Mouse (Mus musculus) large intestine, adult 2 months (tissue): Measurements from ENCODE around the gene Ddx39. TPM values are rescaled to one million over a fixed set of nuclear protein-coding genes. Genes with fewer than 3 reads are reported as not detected.

Source experiments
- DNase-seq: peaks from one replicate; pipeline ENCODE4 v3.0.0-alpha.2; 2012; ENCODE audit warnings: low read depth, low spot score
- WGBS: fragments of 180-500 bp; shearing (Covaris S2); methylation state at CpG from one replicate; pipeline ENCODE4 v1.1.7; 2018; 5-methylcytosine and 5-hydroxymethylcytosine counted together
- polyA plus RNA-seq: library from polyadenylated mRNA; depleted of rRNA; stranded (reverse); fragments of >200 nt; gene quantifications from 2 replicates; pipeline ENCODE4 v1.2.3, GENCODE M21; 2012

Gene Ddx39
- polyA plus RNA-seq, 1 experiment = 106 TPM

DNA sequence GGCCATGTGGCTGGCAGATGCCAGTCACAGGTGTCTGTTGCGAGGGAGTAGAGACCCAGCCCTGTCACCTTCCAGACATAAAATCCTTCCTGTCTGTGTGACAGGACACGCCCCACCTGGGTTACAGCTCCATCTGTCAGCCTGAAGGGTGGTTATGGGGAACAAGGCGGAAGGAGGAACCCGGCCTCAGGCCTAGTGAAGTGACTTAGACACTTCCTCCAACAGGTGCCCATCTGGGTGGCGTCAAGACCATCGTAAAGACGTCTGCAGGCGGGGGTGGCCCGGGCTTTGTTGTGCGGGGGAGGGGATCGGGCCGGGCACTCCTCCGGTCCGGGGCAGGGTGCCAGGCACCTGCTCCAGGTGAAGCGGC, 16.7 kb upstream of the Ddx39 start:
- WGBS = 2% methylated on average over 15 of the region's 15 CpGs
- DNase-seq = peak; percentile 87

DNA sequence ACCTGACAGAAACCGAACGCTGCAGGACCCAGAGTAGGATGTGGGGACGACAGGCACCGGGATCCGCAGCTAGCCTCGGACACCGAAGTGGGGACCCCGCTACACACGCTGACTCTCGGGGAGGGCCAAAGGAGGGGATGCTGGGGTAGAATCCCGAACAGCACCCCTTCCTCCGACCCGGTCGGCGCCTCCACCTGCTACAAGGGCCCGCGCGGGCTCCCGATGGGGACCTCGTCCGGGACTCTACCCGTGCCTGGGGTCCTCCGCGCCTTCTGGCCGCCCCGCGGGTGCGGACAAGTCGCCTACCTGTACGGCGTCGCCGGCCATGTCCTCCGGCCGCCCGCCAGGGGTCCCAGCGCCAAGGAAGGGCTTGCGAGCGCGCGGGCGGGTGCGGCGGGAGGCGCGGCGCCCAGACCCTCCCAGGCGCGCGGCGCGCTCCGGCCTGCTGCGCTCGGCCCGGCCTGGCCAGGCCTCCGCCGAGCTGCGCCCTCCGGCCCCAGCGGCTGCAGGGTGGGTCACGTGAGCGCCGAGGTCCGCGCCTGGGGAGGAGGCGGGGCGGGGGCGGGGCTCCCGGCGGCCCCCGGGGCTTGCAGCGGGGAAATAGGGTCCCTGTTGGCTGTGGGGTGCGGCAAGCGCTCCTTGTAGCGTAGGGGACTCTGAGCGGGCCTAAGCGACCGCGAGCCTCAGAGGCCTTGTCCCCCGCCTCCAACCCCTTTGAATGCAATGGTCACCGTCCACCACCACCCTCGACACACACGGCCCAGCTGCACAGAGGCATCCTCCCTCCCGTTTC, 16.1 kb upstream of the Ddx39 start, which contains the start of gene Pkn1:
Pkn1 (minus strand) TSS at position 519 of the 793 bp plus-strand sequence.
- peak; percentile 43 for DNase-seq
- WGBS = under 1% methylated on average over 85 of the region's 85 CpGs

DNA sequence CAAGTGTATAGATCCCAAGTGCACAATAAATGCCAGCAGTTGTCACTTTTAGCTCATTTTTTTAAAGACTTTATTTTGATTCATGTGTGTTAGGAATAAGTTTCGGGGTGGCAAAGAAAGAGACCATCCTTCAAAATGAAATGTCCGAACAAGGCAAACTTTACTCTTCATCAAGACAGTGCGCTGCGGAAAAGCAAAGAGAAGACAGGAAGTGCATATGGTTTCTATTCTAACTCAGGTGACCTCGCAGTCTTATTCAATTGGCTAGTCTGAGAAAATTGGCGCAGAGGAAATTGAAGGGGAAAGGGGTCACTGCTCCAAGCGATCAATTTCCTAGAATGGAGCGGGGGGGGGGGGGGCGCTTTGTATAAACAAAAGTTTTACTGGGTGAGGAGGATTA, 15.4 kb upstream of the Ddx39 start:
- WGBS = 30% methylated on average over 9 of the region's 9 CpGs
- no peak for DNase-seq

DNA sequence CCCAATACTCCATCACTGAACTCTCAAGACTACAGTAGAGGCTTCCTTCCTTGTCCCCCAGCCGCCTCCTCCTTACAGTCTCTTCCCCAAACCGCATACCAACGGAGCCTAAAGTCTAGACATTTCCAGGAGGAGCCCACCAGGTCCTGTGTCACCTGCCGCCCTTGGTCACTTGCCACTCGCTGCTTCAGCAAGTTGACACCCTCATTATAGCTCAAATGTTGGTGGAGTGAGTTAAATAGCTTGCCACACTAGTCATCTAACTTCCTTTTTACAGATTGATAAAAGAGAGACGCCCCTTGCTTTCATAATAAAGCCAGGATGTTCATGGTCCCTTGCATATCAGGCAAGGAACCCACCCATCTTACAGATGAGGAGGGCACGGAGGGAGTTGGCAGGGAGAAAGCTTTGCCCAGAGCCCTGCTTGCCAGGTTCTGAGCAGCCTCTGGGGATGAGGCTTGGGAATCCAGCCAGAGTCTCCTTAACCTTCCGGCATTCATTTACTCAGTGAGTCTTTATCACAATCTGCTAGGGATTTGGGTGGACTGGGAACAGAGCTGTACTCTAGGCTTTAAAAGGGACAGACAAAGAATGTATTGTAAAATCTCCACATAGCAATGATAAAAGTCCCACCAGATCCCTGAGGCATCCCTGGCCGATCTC, 14.4 kb upstream of the Ddx39 start:
- no peak for DNase-seq
- 53% methylated on average over 9 of the region's 9 CpGs for WGBS

DNA sequence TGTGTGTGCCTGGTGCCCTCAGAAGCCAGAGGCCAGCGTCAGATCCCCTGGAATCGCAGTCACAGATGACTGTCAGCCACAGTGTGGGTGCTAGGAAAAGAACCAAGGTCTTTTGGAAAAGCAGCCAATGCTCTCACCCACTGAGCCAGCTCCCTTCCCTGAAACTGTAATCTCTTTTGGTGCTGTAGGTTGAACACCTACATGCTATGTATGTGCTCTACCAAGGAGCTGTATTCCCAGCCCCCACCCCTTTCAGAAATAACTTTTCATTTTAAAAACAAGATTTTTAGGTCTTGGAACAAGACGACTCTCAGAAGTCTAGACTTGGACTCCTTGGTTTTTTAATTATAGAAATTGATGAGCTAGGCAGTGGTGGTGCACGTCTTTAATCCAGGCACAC, 11.6 kb upstream of the Ddx39 start:
- DNase-seq = no peak
- WGBS = 88% methylated on average over 4 of the region's 4 CpGs

DNA sequence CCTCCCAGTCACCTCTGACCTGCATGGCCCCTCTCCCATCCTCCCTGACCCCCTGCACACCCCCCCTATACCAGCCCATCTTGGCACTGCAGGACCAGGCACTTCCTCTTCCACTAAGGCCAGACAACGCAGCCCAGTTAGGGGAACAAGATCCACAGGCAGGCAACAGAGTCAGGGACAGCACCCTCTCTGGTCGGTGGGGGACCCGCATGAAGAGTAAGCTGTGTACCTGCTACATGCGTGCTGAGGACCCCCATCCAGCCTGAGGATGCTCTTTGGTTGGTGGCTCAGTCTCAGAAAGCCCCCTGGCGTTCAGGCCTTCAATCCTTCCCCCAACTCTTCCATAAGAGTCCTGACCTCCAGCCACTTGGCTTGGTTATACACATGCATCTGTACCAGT, 8.6 kb upstream of the Ddx39 start:
- WGBS = 64% methylated on average over 5 of the region's 5 CpGs
- no peak for DNase-seq

DNA sequence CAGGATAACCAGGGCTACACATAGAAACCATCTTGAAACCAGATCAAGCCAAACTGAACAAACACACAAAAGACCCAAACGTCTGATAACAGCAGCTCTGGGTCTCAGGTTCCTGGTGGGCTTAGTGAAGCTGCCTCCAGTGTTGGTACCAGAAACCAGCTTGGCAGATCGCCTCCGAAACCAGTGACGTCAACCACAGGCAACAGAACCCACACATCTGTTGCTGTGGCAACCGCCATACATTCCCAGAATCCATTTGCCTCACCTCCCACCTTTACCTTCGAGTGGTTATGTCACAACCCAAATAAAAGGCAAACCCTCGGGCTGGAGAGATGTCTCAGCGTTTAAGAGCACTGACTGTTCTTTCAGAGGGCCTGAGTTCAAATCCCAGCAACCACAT, 7.4 kb upstream of the Ddx39 start:
- 76% methylated on average over 8 of the region's 8 CpGs for WGBS
- DNase-seq = no peak

DNA sequence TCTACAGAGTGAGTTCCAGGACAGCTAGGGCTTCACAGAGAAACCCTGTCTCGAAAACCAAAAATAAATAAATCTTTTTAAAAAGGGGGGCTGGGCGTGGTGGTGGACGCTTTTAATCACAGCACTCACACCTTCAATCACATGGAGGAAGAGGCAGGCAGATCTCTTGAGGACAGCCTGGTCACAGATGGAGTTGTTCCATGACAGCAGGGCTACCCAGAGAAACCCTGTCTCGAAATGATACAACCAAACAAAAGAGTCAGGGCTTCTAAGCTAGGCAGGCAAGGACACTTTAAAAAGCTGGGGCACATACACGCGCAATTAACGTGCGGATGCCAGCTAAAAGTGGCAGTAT, 324 bp upstream of the Ddx39 start:
- DNase-seq = no peak
- WGBS = 13% methylated on average over 8 of the region's 8 CpGs

DNA sequence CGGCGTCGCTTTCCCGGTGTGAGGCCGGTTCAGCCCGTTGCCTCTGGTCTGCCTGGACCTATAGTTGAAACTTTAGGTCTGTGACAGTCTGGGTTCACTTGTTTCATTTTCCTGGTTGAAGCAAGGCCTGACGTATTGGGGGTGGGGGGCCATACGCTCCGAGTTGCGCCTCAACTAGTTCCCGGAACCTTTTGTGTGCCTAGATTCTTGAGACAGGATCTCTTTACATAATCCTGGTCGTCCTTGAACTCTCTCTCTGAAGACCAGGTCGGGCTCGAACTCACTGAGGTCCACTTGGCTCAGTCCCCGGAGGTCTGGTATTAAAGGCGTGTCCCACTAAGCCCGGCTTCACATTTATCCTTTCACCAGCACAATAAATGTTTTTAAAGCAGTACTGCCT, 794 bp downstream of the Ddx39 start:
- WGBS = 0% methylated on average over 17 of the region's 17 CpGs
- no peak for DNase-seq

DNA sequence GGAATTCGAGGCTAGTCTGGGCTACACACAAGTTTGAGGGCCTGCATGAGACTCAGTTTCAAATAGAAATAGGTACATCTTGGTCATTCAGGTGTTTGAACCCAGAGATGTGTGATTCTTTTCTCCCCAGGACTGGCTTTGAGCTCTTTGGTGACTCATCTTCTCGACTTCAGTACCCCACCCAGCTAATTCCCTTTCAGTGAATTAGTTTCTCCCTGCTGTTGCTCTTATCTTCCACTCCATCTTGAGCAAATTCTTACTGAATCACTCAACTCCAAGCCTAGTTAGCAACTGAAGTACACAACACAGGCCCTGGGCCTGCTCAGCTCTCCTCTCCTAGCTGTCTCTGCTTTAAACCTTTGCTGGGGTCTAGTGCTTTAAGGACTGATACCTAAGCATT, 1.6 kb downstream of the Ddx39 start:
- 27% methylated on average over 2 of the region's 2 CpGs for WGBS
- no peak for DNase-seq

DNA sequence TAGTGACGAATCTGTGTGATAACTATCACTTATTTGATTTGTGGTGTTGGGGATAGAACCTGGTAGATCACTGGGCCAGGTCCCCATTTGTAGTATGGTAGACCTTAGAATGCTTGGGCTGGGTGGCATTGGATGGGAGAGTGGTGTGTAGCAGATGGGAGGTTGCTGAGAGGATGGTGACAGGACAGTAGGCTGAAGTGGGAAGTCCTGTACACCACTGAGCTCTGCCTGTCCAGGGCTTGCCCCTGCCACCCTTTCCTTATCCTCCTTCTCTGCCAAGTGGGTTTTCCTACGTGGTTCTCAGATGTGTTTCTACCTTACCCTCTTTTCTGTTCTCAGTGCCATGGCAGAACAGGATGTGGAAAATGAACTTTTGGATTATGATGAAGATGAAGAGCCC, 4.1 kb downstream of the Ddx39 start:
- WGBS = 66% methylated on average over 2 of the region's 2 CpGs
- DNase-seq = no peak

DNA sequence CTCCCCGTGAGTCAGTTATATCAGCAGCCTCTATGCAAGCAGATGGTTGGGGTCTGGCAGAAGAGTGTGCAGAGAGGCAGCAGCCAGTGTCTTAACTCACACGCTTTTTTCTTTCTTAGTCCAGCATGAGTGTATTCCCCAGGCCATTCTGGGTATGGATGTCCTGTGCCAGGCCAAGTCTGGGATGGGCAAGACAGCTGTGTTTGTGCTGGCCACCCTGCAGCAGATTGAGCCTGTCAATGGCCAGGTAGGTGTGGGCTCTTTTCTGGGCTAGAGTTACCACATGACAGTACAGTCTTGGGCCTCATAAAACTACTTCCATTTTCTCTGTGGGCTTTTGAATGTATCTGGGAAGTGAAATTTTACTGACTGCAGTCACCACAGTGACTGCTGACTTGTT, 4.7 kb downstream of the Ddx39 start:
- WGBS = 72% methylated on average over 2 of the region's 2 CpGs
- no peak for DNase-seq

DNA sequence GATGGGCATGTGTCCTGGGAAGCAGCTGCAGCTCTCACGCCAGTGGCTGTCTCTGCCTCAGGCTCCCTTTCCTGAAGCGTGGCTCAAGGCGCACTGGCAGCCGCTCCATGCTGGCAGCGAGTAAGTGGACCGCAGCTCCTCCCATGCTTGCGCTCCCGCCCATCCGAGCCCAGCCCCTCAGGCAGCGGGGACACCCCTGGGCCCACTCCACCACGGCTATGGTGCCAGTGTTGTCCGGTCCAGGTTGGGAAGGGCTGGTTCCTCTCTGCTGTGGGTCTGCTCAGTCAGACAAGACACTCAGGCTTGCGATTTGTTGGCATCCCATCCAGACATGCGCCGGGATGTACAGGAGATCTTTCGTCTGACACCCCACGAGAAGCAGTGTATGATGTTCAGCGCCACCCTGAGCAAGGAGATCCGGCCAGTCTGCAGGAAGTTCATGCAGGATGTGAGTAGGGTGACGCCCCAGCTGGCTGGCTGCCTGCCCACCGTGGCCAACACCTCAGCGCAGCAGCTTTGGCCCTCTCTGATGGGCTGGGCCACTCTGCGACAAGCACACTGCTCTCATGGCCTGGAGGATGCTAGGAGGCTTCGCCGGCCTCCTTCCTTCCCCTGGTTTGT, 6.5 kb downstream of the Ddx39 start:
- no peak for DNase-seq
- 70% methylated on average over 25 of the region's 25 CpGs for WGBS

DNA sequence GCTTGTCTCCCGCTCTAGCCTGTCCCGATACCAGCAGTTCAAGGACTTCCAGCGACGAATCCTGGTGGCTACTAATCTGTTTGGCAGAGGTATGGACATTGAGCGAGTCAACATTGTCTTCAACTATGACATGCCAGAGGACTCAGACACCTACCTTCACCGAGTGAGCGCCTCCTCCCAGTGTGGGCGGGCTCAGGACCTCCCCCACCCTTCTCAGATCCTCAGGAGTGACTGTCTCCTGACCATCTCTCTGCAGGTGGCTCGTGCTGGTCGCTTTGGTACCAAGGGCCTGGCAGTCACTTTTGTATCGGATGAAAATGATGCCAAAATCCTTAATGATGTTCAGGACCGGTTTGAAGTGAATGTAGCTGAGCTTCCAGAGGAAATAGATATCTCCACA, 7.7 kb downstream of the Ddx39 start:
- DNase-seq = no peak
- WGBS = 89% methylated on average over 12 of the region's 12 CpGs

DNA sequence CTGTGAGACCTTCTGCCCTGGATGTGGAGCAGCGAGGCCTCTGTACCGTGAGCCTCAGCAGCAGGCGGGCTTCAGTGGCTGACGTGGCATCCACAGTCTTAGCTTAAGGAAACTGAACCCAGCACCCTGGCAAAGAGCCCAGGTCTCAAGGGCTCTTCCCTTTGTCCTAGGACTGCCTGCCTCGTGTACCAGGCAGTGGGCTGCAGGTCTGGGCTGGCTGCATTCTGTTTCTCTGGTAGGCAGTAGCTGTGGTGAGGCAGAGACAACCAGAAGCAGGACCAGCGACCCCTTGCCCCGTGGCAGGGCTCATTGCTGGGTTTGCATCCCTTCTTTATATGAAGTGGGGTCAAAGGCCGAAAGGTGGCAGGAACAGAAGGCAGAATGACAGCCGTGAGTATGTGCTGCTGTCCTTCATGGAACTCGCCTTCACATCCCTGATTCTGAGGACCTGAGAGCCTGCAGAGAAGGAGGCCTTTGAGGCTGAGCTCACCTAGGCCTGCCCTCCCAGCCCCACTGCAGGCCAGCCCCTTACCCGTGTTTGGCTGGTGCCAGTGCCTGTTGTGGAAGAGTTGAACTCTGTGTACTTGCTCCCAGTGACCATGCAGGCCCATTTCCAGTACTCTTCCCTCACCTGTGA, 8.6 kb downstream of the Ddx39 start:
- DNase-seq = no peak
- WGBS = 68% methylated on average over 11 of the region's 11 CpGs

DNA sequence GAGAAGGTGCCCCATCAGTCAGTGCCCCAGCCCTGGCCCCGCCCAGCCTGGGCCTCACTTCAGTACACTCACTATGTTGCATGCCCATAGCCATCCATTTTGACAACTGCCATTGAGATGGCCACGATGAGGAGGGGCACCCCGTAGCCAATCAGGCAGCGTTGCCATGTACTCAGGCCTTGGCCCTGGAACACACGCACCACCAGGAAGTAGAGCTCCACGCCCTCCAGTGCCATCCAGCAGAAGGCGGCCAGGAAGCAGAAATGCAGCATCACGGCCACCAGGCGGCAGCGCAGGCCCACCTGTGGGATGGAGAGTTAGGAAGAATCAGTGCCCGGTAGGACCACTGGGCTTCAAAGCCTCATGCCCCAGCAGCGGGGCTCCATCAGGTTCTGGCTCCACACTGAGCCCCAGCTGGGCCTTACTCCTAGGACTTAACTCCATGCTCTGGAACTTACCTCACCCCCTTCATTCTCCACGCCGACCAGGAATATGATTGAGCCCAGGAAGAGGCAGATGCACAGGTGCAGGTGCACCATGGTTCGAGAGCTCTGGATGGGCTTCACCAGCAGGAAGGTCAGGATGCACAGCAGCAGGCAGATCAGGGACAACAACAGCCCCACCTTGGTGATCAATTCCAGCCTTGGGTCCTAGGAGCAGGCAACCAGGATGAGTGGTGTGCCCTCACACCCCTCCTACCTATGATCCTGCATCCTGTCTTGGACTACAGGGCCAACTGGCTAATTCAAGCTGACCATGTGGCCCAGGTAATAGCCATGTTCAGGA, 9.9 kb downstream of the Ddx39 start:
- no peak for DNase-seq
- 29% methylated on average over 15 of the region's 15 CpGs for WGBS

DNA sequence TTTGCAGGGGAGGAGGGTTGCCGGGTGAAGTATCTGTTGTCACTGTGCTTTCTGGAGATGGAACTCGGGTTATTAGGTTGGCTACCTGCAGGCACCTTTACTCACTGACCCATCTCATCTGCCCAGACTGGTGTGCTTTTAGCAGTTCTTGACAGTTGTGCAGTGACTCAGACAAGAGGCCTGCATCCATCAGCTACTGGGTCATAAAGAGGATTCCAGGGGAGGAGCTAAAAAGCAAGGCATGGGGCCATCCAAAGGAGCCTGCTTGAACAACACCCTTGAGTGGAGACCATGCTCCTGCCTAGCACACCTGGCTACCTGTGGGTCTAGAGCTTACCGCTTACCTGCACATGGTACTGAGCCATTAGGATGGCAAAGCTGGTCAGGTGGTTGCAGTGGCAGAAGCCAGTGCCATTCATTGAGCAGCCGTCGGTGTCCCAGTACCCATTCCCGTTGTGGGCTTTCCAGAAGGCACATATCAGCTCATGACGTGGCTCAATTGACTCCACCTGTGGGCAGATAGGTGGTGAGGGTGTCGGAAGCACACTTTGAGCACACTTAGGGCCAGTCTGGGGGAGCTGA, 10.6 kb downstream of the Ddx39 start:
- WGBS = 91% methylated on average over 8 of the region's 8 CpGs
- DNase-seq = no peak

DNA sequence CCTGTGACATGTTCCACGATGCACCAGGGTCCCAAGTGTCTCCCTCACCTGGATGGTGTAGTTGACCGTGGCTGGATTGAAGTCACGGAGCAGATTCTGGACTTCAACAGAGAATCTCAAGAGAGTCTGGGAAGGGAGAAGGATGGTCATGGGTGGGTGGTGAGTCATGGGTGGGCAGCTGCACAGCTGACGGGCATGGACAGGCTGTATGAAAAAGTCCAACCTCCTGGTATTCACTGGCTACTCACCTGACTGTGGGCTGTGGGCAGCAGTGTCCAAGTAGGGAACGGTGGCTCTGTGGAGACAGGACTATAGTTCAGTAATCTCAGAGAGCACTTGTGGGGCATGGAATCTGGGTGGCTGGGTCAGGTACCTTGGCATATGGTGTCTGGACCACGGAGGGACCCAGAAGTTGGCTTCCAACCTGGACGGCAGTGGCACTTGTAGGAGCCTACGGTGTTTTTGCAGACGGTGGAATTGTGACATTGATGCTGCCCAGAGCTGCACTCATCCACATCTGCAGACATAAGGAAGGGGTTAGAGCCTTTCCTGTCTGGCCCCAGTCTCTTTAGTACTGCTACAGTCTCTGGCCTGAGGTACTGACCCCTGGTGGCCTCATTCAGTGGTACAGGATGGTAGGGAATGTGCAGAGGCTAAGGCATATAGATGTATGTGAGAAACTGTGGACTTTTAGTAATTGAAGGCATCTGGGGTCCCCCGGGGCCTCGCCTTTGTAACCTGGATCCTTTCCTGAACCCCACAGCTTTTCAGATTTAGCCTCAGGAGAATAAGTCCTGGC, 14.2 kb downstream of the Ddx39 start:
- no peak for DNase-seq
- WGBS = 76% methylated on average over 11 of the region's 11 CpGs

DNA sequence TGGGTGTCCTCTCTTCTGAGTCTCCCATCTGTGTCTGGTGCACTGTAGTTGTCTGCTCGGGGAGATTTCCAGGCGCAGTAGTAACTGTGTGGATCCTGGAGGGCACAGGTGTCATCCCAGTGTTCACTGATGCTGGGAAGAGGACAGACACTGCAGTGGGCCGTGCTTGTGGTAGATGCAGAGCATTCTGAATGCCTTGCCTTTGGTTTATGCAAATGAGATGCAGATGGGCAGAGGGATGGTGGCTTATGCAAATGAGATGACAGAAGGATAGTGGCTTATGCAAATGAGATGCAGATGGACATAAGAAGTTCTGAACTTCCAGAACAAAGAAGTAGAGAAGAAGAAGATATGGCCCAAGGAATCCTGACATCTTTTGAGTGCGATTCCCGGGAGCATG, 16.9 kb downstream of the Ddx39 start:
- 95% methylated on average over 5 of the region's 5 CpGs for WGBS
- DNase-seq = no peak
